Mouse (Mus musculus) cerebellum, postnatal 14 days (tissue): ENCODE results near the gene Pet117.
"Not testable (repeated sequence)": the region's sequence is repeated elsewhere in the genome, so short reads cannot be mapped to it uniquely, and the experiment has no call there.

Experiments used
- DNase-seq, 2 experiments: peaks; one replicate each; pipeline ENCODE4 v3.0.0; 2021; ENCODE audit warnings: mixed read lengths in 2 of 2

Pet117 gene

GRCm38 (mm10) chr2:144368400-144369019 lies at the start of gene Pet117, which contains the start of gene Kat14:
TSS of gene Pet117 (plus strand) at chr2:144368996.
TSS of gene Kat14 (plus strand) at chr2:144368983.
- peak; percentile 93 to 95 for DNase-seq

GRCm38 (mm10) chr2:144324218-144324617 lies 44.6 kb upstream of the Pet117 start:
- no peak for DNase-seq

GRCm38 (mm10) chr2:144329451-144329850 lies 39.3 kb upstream of the Pet117 start:
- DNase-seq = no peak

- DNase-seq = no peak
Measured at GRCm38 (mm10) chr2:144329937-144330336, 38.9 kb upstream of the Pet117 start.

- no peak for DNase-seq
Measured at GRCm38 (mm10) chr2:144330352-144330959, 38.3 kb upstream of the Pet117 start.

GRCm38 (mm10) chr2:144330960-144331371 lies 37.8 kb upstream of the Pet117 start:
- peak; percentile 21 to 25 for DNase-seq

- DNase-seq = peak in 1 of 2 experiments; percentile 18
Measured at GRCm38 (mm10) chr2:144331401-144332302, 37.1 kb upstream of the Pet117 start, which contains the start of gene Ovol2. TSS of gene Ovol2 (minus strand) at chr2:144332146.

GRCm38 (mm10) chr2:144332486-144332885 lies 36.3 kb upstream of the Pet117 start:
- no peak for DNase-seq

GRCm38 (mm10) chr2:144333138-144333842 lies 35.5 kb upstream of the Pet117 start:
- DNase-seq = peak; percentile 11 to 15

GRCm38 (mm10) chr2:144337230-144337629 lies 31.6 kb upstream of the Pet117 start:
- DNase-seq = no peak

GRCm38 (mm10) chr2:144337701-144338100 lies 31.1 kb upstream of the Pet117 start:
- no peak for DNase-seq

GRCm38 (mm10) chr2:144338149-144338548 lies 30.6 kb upstream of the Pet117 start:
- not testable (repeated sequence) for DNase-seq

- no peak for DNase-seq
Measured at GRCm38 (mm10) chr2:144343158-144343557, 25.6 kb upstream of the Pet117 start.

GRCm38 (mm10) chr2:144348525-144348924 lies 20.3 kb upstream of the Pet117 start:
- no peak for DNase-seq

GRCm38 (mm10) chr2:144352843-144353242 lies 16.0 kb upstream of the Pet117 start:
- DNase-seq = no peak

GRCm38 (mm10) chr2:144369020-144369421 lies 225 bp downstream of the Pet117 start:
- DNase-seq = no peak

- no peak for DNase-seq
Measured at GRCm38 (mm10) chr2:144369511-144369910, 715 bp downstream of the Pet117 start.

GRCm38 (mm10) chr2:144371566-144371965 lies 2.8 kb downstream of the Pet117 start:
- no peak for DNase-seq

- DNase-seq = no peak
Measured at GRCm38 (mm10) chr2:144373063-144373462, 4.3 kb downstream of the Pet117 start.

GRCm38 (mm10) chr2:144375063-144375703 lies 6.4 kb downstream of the Pet117 start:
- DNase-seq = no peak

- peak; percentile 60 to 69 for DNase-seq
Measured at GRCm38 (mm10) chr2:144381293-144381692, 12.5 kb downstream of the Pet117 start.

GRCm38 (mm10) chr2:144381741-144382140 lies 12.9 kb downstream of the Pet117 start:
- peak; percentile 43 to 57 for DNase-seq
